Mouse (Mus musculus): ENCODE measurements at regions not wholly inside any gene's neighbourhood (a gene's known extent, or its start where the extent isn't known, plus 50 kb on each side); places are given as distances from the start of the nearest gene placed in this dataset.
"Not testable (repeated sequence)": the region's sequence is repeated elsewhere in the genome, so short reads cannot be mapped to it uniquely, and the experiment has no call there.

- DNase-seq, result no peak
Observed at GRCm38 (mm10) chr8:28427544-28428135, 980.2 kb downstream of the Poteg start.

GRCm38 (mm10) chr8:28473190-28473589 is 1025.7 kb downstream of the Poteg start:
- DNase-seq, result no peak

GRCm38 (mm10) chr8:28487913-28488312 is 1040.4 kb downstream of the Poteg start:
- DNase-seq, result no peak

GRCm38 (mm10) chr8:28503488-28504319 is 1056.2 kb downstream of the Poteg start:
- DNase-seq, result no peak

- DNase-seq, result not testable (repeated sequence)
Observed at GRCm38 (mm10) chr8:28523506-28523905, 1076.0 kb downstream of the Poteg start.

- no peak for DNase-seq
Observed at GRCm38 (mm10) chr8:28547236-28547635, 1099.8 kb downstream of the Poteg start.

GRCm38 (mm10) chr8:28559881-28560280 is 1112.4 kb downstream of the Poteg start:
- DNase-seq, result peak; percentile 4

- peak; percentile 11 for DNase-seq
Observed at GRCm38 (mm10) chr8:28579250-28579651, 1131.8 kb downstream of the Poteg start.

GRCm38 (mm10) chr8:28580821-28581220 is 1133.4 kb downstream of the Poteg start:
- no peak for DNase-seq

GRCm38 (mm10) chr8:28589999-28590398 is 1142.5 kb downstream of the Poteg start:
- DNase-seq, result no peak

- DNase-seq, result peak; percentile 32
Observed at GRCm38 (mm10) chr8:28593238-28593637, 1145.8 kb downstream of the Poteg start.

GRCm38 (mm10) chr8:28594191-28594590 is 1146.7 kb downstream of the Poteg start:
- DNase-seq, result no peak

- DNase-seq, result no peak
Observed at GRCm38 (mm10) chr8:28594606-28595005, 1147.1 kb downstream of the Poteg start.

- DNase-seq, result no peak
Observed at GRCm38 (mm10) chr8:28595880-28596279, 1148.4 kb downstream of the Poteg start.
